Mouse (Mus musculus): Measurements from ENCODE around the gene Ywhab. TPM values are rescaled to one million over a fixed set of nuclear protein-coding genes. Genes with fewer than 3 reads are reported as not detected.

The Ywhab gene
- polyA plus RNA-seq, 1 experiment from 2014 or later = 455 TPM

DNA sequence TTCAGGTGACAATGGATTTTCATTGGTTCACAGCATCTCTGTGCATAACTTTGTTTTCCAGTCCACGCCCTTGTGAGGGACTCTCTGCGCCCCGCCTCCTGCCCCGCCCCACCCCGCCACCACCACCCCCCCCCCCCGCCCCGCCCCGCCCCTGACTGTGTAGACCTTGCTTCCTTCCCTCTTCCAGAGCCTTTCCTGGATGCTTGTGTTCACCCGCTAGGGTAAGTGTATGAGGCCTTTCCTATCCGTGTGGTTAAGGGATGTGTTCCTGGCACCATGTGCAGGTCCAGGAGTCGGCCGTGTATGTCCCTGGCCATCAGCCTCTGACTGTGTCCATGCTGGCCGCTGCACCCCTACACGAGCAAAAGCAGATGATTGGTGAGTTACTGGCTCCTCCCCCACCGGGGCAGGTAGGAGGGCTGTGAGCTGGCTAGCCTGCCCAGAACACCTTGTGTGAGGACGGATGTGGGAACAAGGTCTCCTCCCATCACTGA is 52.5 kb downstream of the Ywhab start:
- Histone ChIP-seq H3K9me3 (no peaks in the 10 kb centered on the region), H3K36me3 (peaks cover 16% of the 10 kb centered on the region), H3K4me2 (peak overlapping the region; percentile 49), H3K4me1 (replicated peaks) (peaks cover 3% of the 10 kb centered on the region; the same call in 1 of the 2 replicates), H3K4me3 (peak overlapping the region; percentile 24), H3K27ac (replicated peaks) (no peak overlapping the region), H3K9ac (peak overlapping the region; percentile 43; the same call in 1 of the 2 replicates), H3K27me3 (no peaks in the 10 kb centered on the region)
- peak; percentile 53; the same call in 1 of the 2 replicates for ATAC-seq (ENCODE audit: low read depth)
- 6% methylated on average over 10 of the region's 16 CpGs for WGBS

DNA sequence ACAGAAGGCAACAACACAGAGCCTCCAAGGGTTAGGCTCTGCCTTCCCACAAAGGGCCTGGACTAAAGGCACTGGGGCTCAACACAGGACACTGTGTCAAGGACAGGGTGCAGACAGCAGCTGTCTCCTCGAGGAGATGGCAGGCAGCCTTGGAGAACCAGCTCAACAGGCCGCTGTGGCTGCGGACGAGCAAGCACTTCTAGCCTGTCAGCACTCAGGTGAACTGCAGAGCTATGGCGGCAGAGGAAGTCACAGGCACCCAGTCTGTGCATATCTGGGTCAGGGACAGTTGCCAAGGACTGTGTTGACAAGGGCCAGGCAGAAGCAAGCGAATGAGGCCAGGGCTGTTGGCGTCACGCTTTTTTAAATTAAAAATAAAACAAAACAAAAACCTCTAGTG is 59.0 kb downstream of the Ywhab start:
- no peak overlapping the region for H3K27ac ChIP-seq (replicated peaks)
- no peak for ATAC-seq (ENCODE audit: low read depth)
- H3K36me3 ChIP-seq = peaks cover 75% of the 10 kb centered on the region
- no peak overlapping the region for H3K4me2 ChIP-seq
- H3K4me3 ChIP-seq = no peak overlapping the region
- H3K27me3 ChIP-seq = no peaks in the 10 kb centered on the region
- no peak overlapping the region for H3K9ac ChIP-seq
- 96% methylated on average over 8 of the region's 8 CpGs for WGBS
- no peaks in the 10 kb centered on the region for H3K9me3 ChIP-seq
- no peaks in the 10 kb centered on the region for H3K4me1 ChIP-seq (replicated peaks)

GRCm38 (mm10) chr2:164054671-164055070 is 59.9 kb downstream of the Ywhab start:
- Histone ChIP-seq H3K4me2 (no peak overlapping the region), H3K9me3 (no peaks in the 10 kb centered on the region), H3K9ac (no peak overlapping the region), H3K27ac (replicated peaks) (no peak overlapping the region), H3K36me3 (peaks cover 82% of the 10 kb centered on the region), H3K4me3 (no peak overlapping the region), H3K4me1 (replicated peaks) (no peaks in the 10 kb centered on the region), H3K27me3 (no peaks in the 10 kb centered on the region)
- ATAC-seq (ENCODE audit: low read depth) = no peak
- WGBS = 96% methylated on average over 8 of the region's 8 CpGs

DNA sequence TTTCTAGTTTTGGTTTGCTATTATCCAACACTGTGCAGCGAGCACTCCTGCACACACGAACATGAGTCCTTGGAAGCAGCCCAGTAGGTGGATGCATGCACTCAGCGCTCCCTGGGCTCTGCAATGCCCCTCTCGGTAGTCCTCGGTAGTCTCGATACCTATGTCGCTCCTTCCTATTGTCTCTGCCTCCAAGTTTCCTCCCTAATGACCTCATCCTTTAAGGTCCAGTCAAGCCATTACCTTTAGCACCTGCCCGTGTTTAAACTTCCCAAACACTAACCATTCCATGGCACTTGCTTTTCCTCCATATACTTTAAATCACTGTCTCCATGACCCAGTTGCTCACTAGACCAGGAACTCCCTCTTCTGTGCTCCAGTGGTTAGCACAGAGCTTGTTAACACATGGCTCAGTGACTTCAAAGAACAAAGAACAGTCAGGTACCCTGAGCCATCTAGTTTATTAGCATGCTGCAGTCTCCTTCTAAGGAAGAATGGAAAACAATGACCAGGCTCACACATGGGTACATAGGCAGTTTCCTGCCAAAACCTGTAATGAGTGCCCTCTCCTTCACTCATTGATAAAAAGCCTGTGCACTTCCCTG is 65.0 kb downstream of the Ywhab start:
- Histone ChIP-seq H3K27me3 (no peaks in the 10 kb centered on the region), H3K4me1 (replicated peaks) (no peaks in the 10 kb centered on the region), H3K9ac (no peak overlapping the region), H3K36me3 (peaks cover 90% of the 10 kb centered on the region), H3K4me2 (no peak overlapping the region), H3K4me3 (no peak overlapping the region), H3K27ac (replicated peaks) (no peak overlapping the region), H3K9me3 (no peaks in the 10 kb centered on the region)
- ATAC-seq (ENCODE audit: low read depth) = no peak
- 93% methylated on average over 8 of the region's 8 CpGs for WGBS

Other genes starting within 250 kb of the Ywhab start
- 1.9 and 2.5 TPM in 2 replicates for gene Ada, start 244.7 kb upstream of the Ywhab start, polyA plus RNA-seq (2015; fragmentation: Nextera tagmentation; extraction: Ambion mirVana)
- 0.32 TPM in 1 of 2 replicates, not detected in the other for gene Ccn5, start 174.1 kb upstream of the Ywhab start, polyA plus RNA-seq (2015; fragmentation: Nextera tagmentation; extraction: Ambion mirVana)
- not detected in 2 replicates for gene Kcnk15, start 141.3 kb upstream of the Ywhab start, polyA plus RNA-seq (2015; fragmentation: Nextera tagmentation; extraction: Ambion mirVana)
- 8.5 and 8.7 TPM in 2 replicates for gene Rims4, start 76.3 kb upstream of the Ywhab start, polyA plus RNA-seq (2015; fragmentation: Nextera tagmentation; extraction: Ambion mirVana)
- gene Pabpc1l, start 30.5 kb downstream of the Ywhab start, polyA plus RNA-seq (2015; fragmentation: Nextera tagmentation; extraction: Ambion mirVana) = 1.2 and 1.7 TPM in 2 replicates
- 19.4 and 21.2 TPM in 2 replicates for gene Stk4, start 75.4 kb downstream of the Ywhab start, polyA plus RNA-seq (2015; fragmentation: Nextera tagmentation; extraction: Ambion mirVana)
- 45.3 and 48.0 TPM in 2 replicates for gene Tomm34, start 76.2 kb downstream of the Ywhab start, polyA plus RNA-seq (2015; fragmentation: Nextera tagmentation; extraction: Ambion mirVana)
- 0.40 and 0.50 TPM in 2 replicates for gene Kcns1, start 176.2 kb downstream of the Ywhab start, polyA plus RNA-seq (2015; fragmentation: Nextera tagmentation; extraction: Ambion mirVana)
- not detected in 2 replicates for gene Wfdc5, start 187.8 kb downstream of the Ywhab start, polyA plus RNA-seq (2015; fragmentation: Nextera tagmentation; extraction: Ambion mirVana)
- not detected in 2 replicates for gene Wfdc12, start 195.6 kb downstream of the Ywhab start, polyA plus RNA-seq (2015; fragmentation: Nextera tagmentation; extraction: Ambion mirVana)
- gene Wfdc15a, start 205.2 kb downstream of the Ywhab start, polyA plus RNA-seq (2015; fragmentation: Nextera tagmentation; extraction: Ambion mirVana) = not detected in 2 replicates
- gene Wfdc15b, start 226.7 kb downstream of the Ywhab start, polyA plus RNA-seq (2015; fragmentation: Nextera tagmentation; extraction: Ambion mirVana) = not detected in 2 replicates
- not detected in 2 replicates for gene Svs2, start 243.5 kb downstream of the Ywhab start, polyA plus RNA-seq (2015; fragmentation: Nextera tagmentation; extraction: Ambion mirVana)

Measured in neural tube, embryonic 13.5 days (tissue).